Mouse (Mus musculus) cortical plate, adult 2 months (tissue): Measurements from ENCODE around the gene Sema4c.

Experiments used
- CTCF ChIP-seq: fragments of 200-500 bp; IDR thresholded peaks from 2 replicates; pipeline ENCODE4 v1.5.1; 2011; ENCODE audit warnings: mild to moderate bottlenecking, control low read depth, low read length; ENCODE audit not compliant: insufficient read depth; ENCODE audit errors: extremely low read depth
- POLR2A ChIP-seq: fragments of 200-500 bp; IDR thresholded peaks from 2 replicates; pipeline ENCODE4 v1.6.1; 2011; ENCODE audit warnings: mild to moderate bottlenecking, low read length, control low read depth; ENCODE audit not compliant: insufficient read depth; ENCODE audit errors: extremely low read depth

- TF ChIP-seq CTCF, result no peak
- no peak for TF ChIP-seq POLR2A
Observed at GRCm38 (mm10) chr1:36598411-36598810, 40.3 kb upstream of the Sema4c start.
